Mouse (Mus musculus): ENCODE measurements around the gene S1pr5. TPM values are rescaled to one million over a fixed set of nuclear protein-coding genes. Genes with fewer than 3 reads are reported as not detected.
"Not testable (repeated sequence)": the region's sequence is repeated elsewhere in the genome, so short reads cannot be mapped to it uniquely, and the experiment has no call there.

The S1pr5 gene
- polyA plus RNA-seq, 1 experiment = 0.47 TPM

GRCm38 (mm10) chr9:21208626-21209025 is 39.6 kb downstream of the S1pr5 start:
- DNase-seq (ENCODE audit: low spot score) = no peak

DNA sequence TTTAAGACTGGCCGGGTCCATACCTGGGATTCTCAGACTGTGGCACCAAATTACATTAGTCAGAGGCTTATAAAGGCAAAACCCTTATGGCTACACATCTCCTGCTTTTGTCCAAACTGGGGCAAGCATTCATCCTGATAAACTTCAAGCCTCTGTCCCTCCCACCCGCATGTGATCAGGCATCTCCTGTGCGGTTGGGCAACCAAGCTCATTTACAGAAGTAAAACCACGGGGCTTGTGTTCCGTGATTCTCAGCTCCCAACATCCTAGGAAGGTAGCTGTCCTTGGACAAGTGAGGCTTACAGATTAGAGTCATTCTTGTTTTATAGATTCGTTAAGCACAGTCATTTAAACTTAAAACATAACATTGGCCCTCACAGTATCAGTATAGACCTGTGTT is 41.4 kb downstream of the S1pr5 start:
- DNase-seq (ENCODE audit: low spot score) = no peak

GRCm38 (mm10) chr9:21204528-21205272 is 43.5 kb downstream of the S1pr5 start:
- no peak for DNase-seq (ENCODE audit: low spot score)

- no peak for DNase-seq (ENCODE audit: low spot score)
Measured at GRCm38 (mm10) chr9:21204156-21204527, 44.1 kb downstream of the S1pr5 start.

DNA sequence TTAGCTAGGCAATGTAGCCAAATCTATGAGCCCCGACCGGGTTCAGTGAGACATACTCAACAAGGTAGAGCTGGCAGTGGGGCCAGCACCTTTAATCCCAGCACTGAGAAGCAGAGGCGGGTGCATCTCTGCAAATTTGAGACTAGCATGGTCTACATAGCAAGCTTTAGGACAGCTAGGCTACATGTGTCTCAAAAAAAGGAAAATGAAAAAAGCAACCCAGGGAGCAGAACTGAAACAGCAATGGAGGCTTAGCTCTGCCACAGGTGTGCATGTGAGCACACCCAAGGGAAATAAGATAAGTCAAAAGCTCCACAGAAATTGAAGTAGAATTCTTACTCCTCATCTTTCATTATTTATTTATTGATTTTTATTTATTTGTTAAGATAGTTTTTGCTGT is 49.3 kb downstream of the S1pr5 start:
- DNase-seq (ENCODE audit: low spot score) = no peak

GRCm38 (mm10) chr9:21197981-21198380 is 50.3 kb downstream of the S1pr5 start:
- DNase-seq (ENCODE audit: low spot score) = no peak

GRCm38 (mm10) chr9:21196521-21197433 is 51.5 kb downstream of the S1pr5 start:
- DNase-seq (ENCODE audit: low spot score) = no peak

- DNase-seq (ENCODE audit: low spot score) = not testable (repeated sequence)
Measured at GRCm38 (mm10) chr9:21195736-21196505, 52.3 kb downstream of the S1pr5 start.

DNA sequence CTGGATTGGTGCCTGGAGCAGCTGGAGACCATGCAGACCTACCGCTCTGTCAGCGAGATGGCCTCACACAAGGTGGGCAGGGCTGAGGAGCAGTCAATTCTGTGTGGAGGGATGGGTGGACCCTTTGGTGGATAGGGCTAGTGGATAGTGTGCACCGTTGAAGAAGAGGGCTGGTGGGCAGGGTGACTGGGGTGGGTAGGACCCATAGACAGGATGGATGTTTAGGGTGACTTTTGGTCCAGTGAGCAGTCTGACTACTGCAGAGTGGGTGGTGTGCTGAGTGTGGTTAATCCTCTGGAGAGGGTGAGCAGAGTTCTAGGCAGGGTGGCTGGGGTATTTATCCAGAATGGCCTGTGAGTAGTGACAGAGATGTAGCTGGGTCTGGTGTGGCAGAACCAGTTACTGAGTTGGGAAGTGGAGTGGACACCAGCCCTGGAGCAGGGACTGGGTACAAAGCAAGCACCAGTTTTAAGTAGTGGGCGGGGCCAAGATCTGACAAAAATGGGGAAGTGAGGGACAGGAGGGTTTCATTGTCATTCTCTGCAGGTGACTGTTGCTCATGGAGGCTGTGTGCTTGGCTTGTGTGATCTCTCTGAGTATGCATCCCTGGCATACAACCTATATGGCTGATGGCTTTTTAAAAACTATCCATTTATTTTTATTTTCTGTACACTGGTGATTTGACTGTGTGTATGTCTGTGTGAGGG is 53.3 kb downstream of the S1pr5 start:
- no peak for DNase-seq (ENCODE audit: low spot score)

- no peak for DNase-seq (ENCODE audit: low spot score)
Measured at GRCm38 (mm10) chr9:21193786-21194185, 54.5 kb downstream of the S1pr5 start.

Other genes starting within 250 kb of the S1pr5 start
- gene Mrpl4, start 245.7 kb downstream of the S1pr5 start, polyA plus RNA-seq (2012; rRNA removed) = 78.8 and 88.8 TPM in 2 replicates
- 27.4 and 28.7 TPM in 2 replicates for gene Icam1, start 232.5 kb downstream of the S1pr5 start, polyA plus RNA-seq (2012; rRNA removed)
- gene Icam4, start 219.1 kb downstream of the S1pr5 start, polyA plus RNA-seq (2012; rRNA removed) = 1.1 and 1.5 TPM in 2 replicates
- gene Icam5, start 216.4 kb downstream of the S1pr5 start, polyA plus RNA-seq (2012; rRNA removed) = 1.2 TPM in 2 replicates
- 0.43 TPM in 1 of 2 replicates, not detected in the other for gene Zglp1, start 181.3 kb downstream of the S1pr5 start, polyA plus RNA-seq (2012; rRNA removed)
- 0.80 and 0.94 TPM in 2 replicates for gene Gm49373, start 175.3 kb downstream of the S1pr5 start, polyA plus RNA-seq (2012; rRNA removed)
- gene Fdx1l, start 174.8 kb downstream of the S1pr5 start, polyA plus RNA-seq (2012; rRNA removed) = 51.2 and 63.1 TPM in 2 replicates
- gene Gm38431, start 156.4 kb downstream of the S1pr5 start, polyA plus RNA-seq (2012; rRNA removed) = 1.3 and 1.8 TPM in 2 replicates
- 24.2 and 33.2 TPM in 2 replicates for gene Raver1, start 156.4 kb downstream of the S1pr5 start, polyA plus RNA-seq (2012; rRNA removed)
- 23.9 and 28.5 TPM in 2 replicates for gene Tyk2, start 117.2 kb downstream of the S1pr5 start, polyA plus RNA-seq (2012; rRNA removed)
- gene Cdc37, start 98.5 kb downstream of the S1pr5 start, polyA plus RNA-seq (2012; rRNA removed) = 198 and 211 TPM in 2 replicates
- 8.3 and 11.6 TPM in 2 replicates for gene Pde4a, start 82.7 kb downstream of the S1pr5 start, polyA plus RNA-seq (2012; rRNA removed)
- 36.8 and 38.7 TPM in 2 replicates for gene Keap1, start 9.1 kb downstream of the S1pr5 start, polyA plus RNA-seq (2012; rRNA removed)
- 23.6 and 27.3 TPM in 2 replicates for gene Atg4d, start 16.9 kb upstream of the S1pr5 start, polyA plus RNA-seq (2012; rRNA removed)
- 31.0 and 31.8 TPM in 2 replicates for gene Kri1, start 39.5 kb upstream of the S1pr5 start, polyA plus RNA-seq (2012; rRNA removed)
- gene Cdkn2d, start 43.0 kb upstream of the S1pr5 start, polyA plus RNA-seq (2012; rRNA removed) = 17.9 and 18.2 TPM in 2 replicates
- gene Ap1m2, start 63.9 kb upstream of the S1pr5 start, polyA plus RNA-seq (2012; rRNA removed) = 40.7 and 46.5 TPM in 2 replicates
- 136 and 143 TPM in 2 replicates for gene Slc44a2, start 72.3 kb upstream of the S1pr5 start, polyA plus RNA-seq (2012; rRNA removed)
- 43.9 and 48.5 TPM in 2 replicates for gene Ilf3, start 119.4 kb upstream of the S1pr5 start, polyA plus RNA-seq (2012; rRNA removed)
- gene Qtrt1, start 163.4 kb upstream of the S1pr5 start, polyA plus RNA-seq (2012; rRNA removed) = 32.2 and 38.8 TPM in 2 replicates
- gene Dnm2, start 176.5 kb upstream of the S1pr5 start, polyA plus RNA-seq (2012; rRNA removed) = 76.4 and 91.4 TPM in 2 replicates

Measured in urinary bladder, adult 2 months (tissue).